Mouse (Mus musculus) spleen, postnatal 36 days (tissue): ENCODE data around the gene Fam19a2.

Source experiments
- DNase-seq, 2 experiments: peaks; one replicate each; pipeline ENCODE4 v3.0.0; 2022; ENCODE audit warnings: low spot score in 2 of 2, mixed read lengths in 1 of 2

Gene Fam19a2

GRCm38 (mm10) chr10:123567677-123568076, 303.9 kb downstream of the Fam19a2 start:
- DNase-seq = no peak

GRCm38 (mm10) chr10:123570616-123571188, 306.9 kb downstream of the Fam19a2 start:
- no peak for DNase-seq

- DNase-seq = no peak
Observed at GRCm38 (mm10) chr10:123572342-123573070, 308.7 kb downstream of the Fam19a2 start.

- DNase-seq = no peak
Observed at GRCm38 (mm10) chr10:123577823-123578222, 314.0 kb downstream of the Fam19a2 start.

- no peak for DNase-seq
Observed at GRCm38 (mm10) chr10:123579012-123579411, 315.2 kb downstream of the Fam19a2 start.

GRCm38 (mm10) chr10:123595043-123595442, 331.2 kb downstream of the Fam19a2 start:
- no peak for DNase-seq

GRCm38 (mm10) chr10:123597059-123597458, 333.3 kb downstream of the Fam19a2 start:
- DNase-seq = no peak

GRCm38 (mm10) chr10:123605671-123606070, 341.9 kb downstream of the Fam19a2 start:
- DNase-seq = no peak

GRCm38 (mm10) chr10:123626691-123627090, 362.9 kb downstream of the Fam19a2 start:
- no peak for DNase-seq

GRCm38 (mm10) chr10:123629248-123629744, 365.5 kb downstream of the Fam19a2 start:
- no peak for DNase-seq

GRCm38 (mm10) chr10:123632029-123632428, 368.2 kb downstream of the Fam19a2 start:
- DNase-seq = no peak

GRCm38 (mm10) chr10:123636655-123637054, 372.9 kb downstream of the Fam19a2 start:
- DNase-seq = no peak

- DNase-seq = no peak
Observed at GRCm38 (mm10) chr10:123637496-123637895, 373.7 kb downstream of the Fam19a2 start.

- DNase-seq = no peak
Observed at GRCm38 (mm10) chr10:123645568-123645967, 381.8 kb downstream of the Fam19a2 start.

GRCm38 (mm10) chr10:123671208-123671607, 407.4 kb downstream of the Fam19a2 start:
- DNase-seq = no peak

GRCm38 (mm10) chr10:123678284-123678864, 414.6 kb downstream of the Fam19a2 start:
- DNase-seq = no peak

- peak in 1 of 2 experiments; percentile 0 for DNase-seq
Observed at GRCm38 (mm10) chr10:123682718-123683255, 419.0 kb downstream of the Fam19a2 start.

GRCm38 (mm10) chr10:123692186-123692925, 428.6 kb downstream of the Fam19a2 start:
- no peak for DNase-seq

GRCm38 (mm10) chr10:123692926-123693224, 429.1 kb downstream of the Fam19a2 start:
- DNase-seq = no peak

GRCm38 (mm10) chr10:123702595-123702994, 438.8 kb downstream of the Fam19a2 start:
- no peak for DNase-seq

GRCm38 (mm10) chr10:123707026-123707425, 443.2 kb downstream of the Fam19a2 start:
- no peak for DNase-seq

GRCm38 (mm10) chr10:123710738-123711137, 446.9 kb downstream of the Fam19a2 start:
- DNase-seq = no peak
